Mouse (Mus musculus) stomach, embryonic 14.5 days (tissue): ENCODE results near the gene Hexim1. TPM values are rescaled to one million over a fixed set of nuclear protein-coding genes. Genes with fewer than 3 reads are reported as not detected.

Source experiments
- ATAC-seq: fragments of 200-750 bp; cut with Nextera tagmentation; 2 replicates; pipeline ENCODE4 v1.8.0; 2017; ENCODE audit warnings: low read depth, moderate TSS enrichment; ENCODE audit not compliant: insufficient number of reproducible peaks, insufficient read depth, low FRiP score
- H3K27ac ChIP-seq: fragments of 300-500 bp; sonication (generic); 2 replicates; pipeline ENCODE4 v1.5.1; 2014; ENCODE audit warnings: mild to moderate bottlenecking, low read length, moderate library complexity, mixed read lengths
- H3K27me3 ChIP-seq: fragments of 300-500 bp; sonication (generic); 2 replicates; pipeline ENCODE4 v1.6.1; 2014; ENCODE audit warnings: low read length, control low read depth, mixed read lengths; ENCODE audit not compliant: control insufficient read depth, insufficient read depth
- H3K36me3 ChIP-seq: fragments of 300-500 bp; sonication (generic); 2 replicates; pipeline ENCODE4 v1.6.1; 2014; ENCODE audit warnings: mild to moderate bottlenecking, control low read depth, low read length, moderate library complexity, mixed read lengths; ENCODE audit not compliant: control insufficient read depth, insufficient read depth
- H3K4me1 ChIP-seq: fragments of 300-500 bp; sonication (generic); 2 replicates; pipeline ENCODE4 v1.6.1; 2014; ENCODE audit warnings: low read length, control low read depth, mixed read lengths; ENCODE audit not compliant: control insufficient read depth, insufficient read depth
- H3K4me2 ChIP-seq: fragments of 300-500 bp; sonication (generic); replicated peaks from 2 replicates; pipeline ENCODE4 v1.6.1; 2014; ENCODE audit warnings: low read depth, low read length, control low read depth
- H3K4me3 ChIP-seq: fragments of 300-500 bp; sonication (generic); 2 replicates; pipeline ENCODE4 v1.5.1; 2014; ENCODE audit warnings: low read depth, low read length, control low read depth
- H3K9ac ChIP-seq: fragments of 300-500 bp; sonication (generic); replicated peaks from 2 replicates; pipeline ENCODE4 v1.6.1; 2014; ENCODE audit warnings: low read depth, mild to moderate bottlenecking, control low read depth, low read length, moderate library complexity, mixed read lengths
- H3K9me3 ChIP-seq: fragments of 300-500 bp; sonication (generic); 2 replicates; pipeline ENCODE4 v1.6.1; 2016; ENCODE audit warnings: low read depth, low read length, control low read depth; ENCODE audit not compliant: control insufficient read depth
- WGBS: fragments of 180-500 bp; shearing (Covaris S2); extraction: QIAGEN DNeasy Blood & Tissue Kit; methylation state at CpG from one replicate; pipeline ENCODE4 v1.1.7; 2014; 5-methylcytosine and 5-hydroxymethylcytosine counted together
- polyA plus RNA-seq: library from polyadenylated mRNA; unstranded; fragments of >200 nt; fragmentation: Nextera tagmentation; extraction: Ambion mirVana; gene quantifications from 2 replicates; pipeline ENCODE4 v1.2.1, GENCODE M21; 2014

Hexim1 gene
- polyA plus RNA-seq, result 7.6 and 7.7 TPM in 2 replicates

- peaks cover 30% of the 10 kb centered on the region for H3K4me1 ChIP-seq
- peak within 1 kb of the TSS; percentile 75 for H3K4me3 ChIP-seq
- no peaks in the 10 kb centered on the region for H3K36me3 ChIP-seq
Observed at GRCm38 (mm10) chr11:103116008-103116818, at the start of gene Hexim1. TSS of gene Hexim1 (plus strand) at chr11:103116231.

DNA sequence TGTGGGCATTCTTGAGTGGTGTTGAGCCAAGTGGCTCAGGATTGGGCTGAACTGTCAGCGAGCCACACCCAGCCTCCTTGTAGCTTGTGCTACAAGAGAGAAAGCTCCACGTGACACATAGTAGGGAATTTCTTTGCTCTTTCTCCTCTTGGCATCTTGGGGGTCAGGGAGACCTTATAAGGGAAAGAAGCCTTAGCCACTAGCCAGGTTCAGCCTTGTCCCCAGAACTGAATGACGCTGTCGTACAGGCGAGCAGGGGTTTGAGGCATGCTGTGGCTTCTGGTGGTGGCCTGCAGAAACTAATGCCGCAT is 49.0 kb upstream of the Hexim1 start:
- no peak overlapping the region for H3K9ac ChIP-seq
- H3K27me3 ChIP-seq, result no peaks in the 10 kb centered on the region
- H3K4me1 ChIP-seq, result no peaks in the 10 kb centered on the region
- no peak overlapping the region for H3K4me2 ChIP-seq
- no peak for ATAC-seq
- no peak overlapping the region for H3K27ac ChIP-seq
- peaks cover 66% of the 10 kb centered on the region for H3K36me3 ChIP-seq
- H3K4me3 ChIP-seq, result no peak overlapping the region
- 90% methylated on average over 6 of the region's 6 CpGs for WGBS
- H3K9me3 ChIP-seq, result no peaks in the 10 kb centered on the region

More at GRCm38 (mm10) chr11:103116008-103116818, at the start of gene Hexim1:
- Histone ChIP-seq H3K27ac (peak within 1 kb of the TSS; percentile 91), H3K4me2 (peak within 1 kb of the TSS; percentile 77), H3K9ac (peak within 1 kb of the TSS; percentile 75), H3K9me3 (no peaks in the 10 kb centered on the region), H3K27me3 (no peaks in the 10 kb centered on the region)
- ATAC-seq, result peak; percentile 95
- WGBS, result under 1% methylated on average over 52 of the region's 53 CpGs

GRCm38 (mm10) chr11:103067457-103068001 is 48.5 kb upstream of the Hexim1 start:
- no peaks in the 10 kb centered on the region for H3K4me1 ChIP-seq
- peaks cover 63% of the 10 kb centered on the region for H3K36me3 ChIP-seq
- no peak overlapping the region for H3K27ac ChIP-seq
- H3K4me2 ChIP-seq, result no peak overlapping the region
- 81% methylated on average over 8 of the region's 8 CpGs for WGBS
- H3K27me3 ChIP-seq, result no peaks in the 10 kb centered on the region
- no peak overlapping the region for H3K9ac ChIP-seq
- no peaks in the 10 kb centered on the region for H3K9me3 ChIP-seq
- no peak overlapping the region for H3K4me3 ChIP-seq
- no peak for ATAC-seq

- Histone ChIP-seq H3K36me3 (peaks cover 58% of the 10 kb centered on the region), H3K27me3 (no peaks in the 10 kb centered on the region), H3K27ac (no peak overlapping the region), H3K4me3 (no peak overlapping the region), H3K4me2 (no peak overlapping the region), H3K9ac (no peak overlapping the region), H3K4me1 (no peaks in the 10 kb centered on the region), H3K9me3 (no peaks in the 10 kb centered on the region)
- 93% methylated on average over 4 of the region's 4 CpGs for WGBS
- no peak for ATAC-seq
Observed at GRCm38 (mm10) chr11:103068272-103068671, 47.8 kb upstream of the Hexim1 start.

DNA sequence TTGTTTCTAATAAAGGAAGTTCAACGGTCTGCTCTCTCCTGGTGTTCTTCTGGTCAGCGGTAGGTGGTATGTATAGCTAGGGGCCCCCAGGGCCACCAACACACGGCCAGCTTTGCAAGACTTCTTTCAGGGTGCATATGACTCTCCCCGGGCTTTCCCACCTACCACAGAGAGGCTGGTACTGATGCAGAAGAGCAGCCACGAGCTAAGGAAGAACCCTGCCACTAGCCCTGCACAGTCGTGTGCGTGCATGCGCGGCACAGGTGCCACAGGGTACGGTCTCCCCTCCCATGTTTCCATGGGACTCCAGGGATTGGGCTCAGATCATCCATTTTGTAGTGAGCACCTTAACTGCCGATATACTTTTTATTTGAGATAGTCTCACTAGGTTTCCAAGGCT is 47.1 kb upstream of the Hexim1 start:
- no peak for ATAC-seq
- H3K36me3 ChIP-seq, result peaks cover 52% of the 10 kb centered on the region
- 91% methylated on average over 11 of the region's 11 CpGs for WGBS

GRCm38 (mm10) chr11:103069731-103070130 is 46.3 kb upstream of the Hexim1 start:
- Histone ChIP-seq H3K4me2 (no peak overlapping the region), H3K4me1 (no peaks in the 10 kb centered on the region), H3K4me3 (no peak overlapping the region), H3K27me3 (no peaks in the 10 kb centered on the region), H3K9me3 (no peaks in the 10 kb centered on the region), H3K9ac (no peak overlapping the region), H3K27ac (no peak overlapping the region), H3K36me3 (peaks cover 44% of the 10 kb centered on the region)
- no peak for ATAC-seq
- WGBS, result 98% methylated on average over 2 of the region's 2 CpGs

More for the DNA sequence above, 47.1 kb upstream of the Hexim1 start:
- H3K4me2 ChIP-seq, result no peak overlapping the region
- H3K27ac ChIP-seq, result no peak overlapping the region
- no peaks in the 10 kb centered on the region for H3K27me3 ChIP-seq
- no peaks in the 10 kb centered on the region for H3K4me1 ChIP-seq
- no peak overlapping the region for H3K4me3 ChIP-seq
- H3K9ac ChIP-seq, result no peak overlapping the region
- no peaks in the 10 kb centered on the region for H3K9me3 ChIP-seq

DNA sequence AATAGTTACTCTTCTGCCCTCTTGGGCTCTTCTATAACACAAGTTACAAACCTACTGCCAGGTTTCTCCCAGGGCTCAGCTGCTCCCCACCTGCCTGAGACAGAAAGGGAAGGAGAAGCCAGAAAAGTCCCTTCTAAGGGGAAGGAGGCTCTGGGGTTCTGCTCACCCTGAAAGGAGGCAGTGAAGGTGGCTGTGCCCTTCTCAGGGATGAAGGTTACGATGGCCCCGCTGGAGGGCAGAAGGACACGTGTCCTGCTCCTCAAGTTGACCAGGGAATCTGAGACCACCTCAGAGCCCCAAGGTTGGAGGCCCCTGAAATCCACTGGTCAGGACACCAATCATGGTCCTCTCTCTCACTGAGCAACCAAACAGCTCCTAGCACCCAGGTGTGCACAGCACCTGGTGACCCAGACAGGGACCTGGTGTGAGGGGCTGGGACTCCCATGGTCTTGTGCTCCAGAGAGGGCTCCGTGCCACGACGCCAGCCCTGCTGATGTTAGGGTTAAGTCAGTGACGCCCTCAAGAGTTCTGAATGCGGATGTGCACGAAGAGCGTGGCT is 45.6 kb upstream of the Hexim1 start:
- no peak overlapping the region for H3K27ac ChIP-seq
- 86% methylated on average over 10 of the region's 10 CpGs for WGBS
- peaks cover 39% of the 10 kb centered on the region for H3K36me3 ChIP-seq
- no peaks in the 10 kb centered on the region for H3K4me1 ChIP-seq
- no peak overlapping the region for H3K4me2 ChIP-seq
- H3K27me3 ChIP-seq, result no peaks in the 10 kb centered on the region
- H3K9ac ChIP-seq, result no peak overlapping the region
- H3K9me3 ChIP-seq, result no peaks in the 10 kb centered on the region
- ATAC-seq, result no peak
- no peak overlapping the region for H3K4me3 ChIP-seq

GRCm38 (mm10) chr11:103073671-103074070 is 42.4 kb upstream of the Hexim1 start:
- WGBS, result 83% methylated on average over 7 of the region's 7 CpGs
- peaks cover 11% of the 10 kb centered on the region for H3K36me3 ChIP-seq
- no peak overlapping the region for H3K9ac ChIP-seq
- H3K27me3 ChIP-seq, result no peaks in the 10 kb centered on the region
- no peak overlapping the region for H3K4me3 ChIP-seq
- H3K4me1 ChIP-seq, result no peaks in the 10 kb centered on the region
- no peak overlapping the region for H3K4me2 ChIP-seq
- H3K9me3 ChIP-seq, result no peaks in the 10 kb centered on the region
- H3K27ac ChIP-seq, result no peak overlapping the region
- ATAC-seq, result no peak
